Mouse (Mus musculus): ENCODE measurements at regions not wholly inside any gene's neighbourhood (a gene's known extent, or its start where the extent isn't known, plus 50 kb on each side); places are given as distances from the start of the nearest gene placed in this dataset.

- no peak for TF ChIP-seq CTCF (IDR thresholded peaks at IDR 0.05; ENCODE audit: low read depth, low read length)
- no peak for TF ChIP-seq POLR2A (IDR thresholded peaks at IDR 0.05; ENCODE audit: borderline replicate concordance, low read depth, low read length)
- Histone ChIP-seq H3K4me3 (ENCODE audit: insufficient read depth, low read length) (no peak overlapping the region), H3K4me1 (ENCODE audit: control insufficient read depth, insufficient read depth, low read length) (no peaks in the 10 kb centered on the region), H3K27ac (ENCODE audit: insufficient read depth, low read depth, low read length) (no peak overlapping the region)
Measured at GRCm38 (mm10) chr3:128039185-128039584, 143.1 kb upstream of the Fam241a start.

- H3K4me1 ChIP-seq (ENCODE audit: control insufficient read depth, insufficient read depth, low read length), result no peaks in the 10 kb centered on the region
- TF ChIP-seq POLR2A (IDR thresholded peaks at IDR 0.05; ENCODE audit: borderline replicate concordance, low read depth, low read length) (no peak), CTCF (IDR thresholded peaks at IDR 0.05; ENCODE audit: low read depth, low read length) (no peak)
- no peak overlapping the region for H3K27ac ChIP-seq (ENCODE audit: insufficient read depth, low read depth, low read length)
- no peak overlapping the region for H3K4me3 ChIP-seq (ENCODE audit: insufficient read depth, low read length)
Measured at GRCm38 (mm10) chr3:128036538-128036937, 140.4 kb upstream of the Fam241a start.

- Histone ChIP-seq H3K4me1 (ENCODE audit: control insufficient read depth, insufficient read depth, low read length) (no peaks in the 10 kb centered on the region), H3K27ac (ENCODE audit: insufficient read depth, low read depth, low read length) (no peak overlapping the region), H3K4me3 (ENCODE audit: insufficient read depth, low read length) (no peak overlapping the region)
- TF ChIP-seq CTCF (IDR thresholded peaks at IDR 0.05; ENCODE audit: low read depth, low read length) (no peak), POLR2A (IDR thresholded peaks at IDR 0.05; ENCODE audit: borderline replicate concordance, low read depth, low read length) (no peak)
Measured at GRCm38 (mm10) chr3:128030352-128030751, 134.2 kb upstream of the Fam241a start.

DNA sequence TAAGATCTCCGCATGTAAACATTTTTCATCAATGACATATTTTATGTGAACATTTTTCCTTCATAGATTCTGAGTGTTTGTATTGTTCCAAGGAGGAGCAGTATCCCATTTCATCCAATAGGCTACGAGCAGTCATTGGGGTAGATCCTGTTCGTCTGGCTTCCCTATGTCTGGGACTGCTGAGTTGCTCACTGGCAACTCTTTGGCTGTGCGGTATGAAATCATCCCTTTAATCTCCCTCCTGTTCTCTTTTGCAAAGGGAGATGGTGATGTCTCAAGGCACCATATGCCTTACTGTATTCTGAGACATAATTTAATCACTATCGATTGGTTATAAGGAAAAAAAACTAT is 133.4 kb upstream of the Fam241a start:
- Histone ChIP-seq H3K4me1 (ENCODE audit: control insufficient read depth, insufficient read depth, low read length) (no peaks in the 10 kb centered on the region), H3K27ac (ENCODE audit: insufficient read depth, low read depth, low read length) (no peak overlapping the region), H3K4me3 (ENCODE audit: insufficient read depth, low read length) (no peak overlapping the region)
- TF ChIP-seq POLR2A (IDR thresholded peaks at IDR 0.05; ENCODE audit: borderline replicate concordance, low read depth, low read length), result no peak
- TF ChIP-seq CTCF (IDR thresholded peaks at IDR 0.05; ENCODE audit: low read depth, low read length), result no peak

GRCm38 (mm10) chr3:128028856-128029564 is 132.9 kb upstream of the Fam241a start:
- no peak overlapping the region for H3K27ac ChIP-seq (ENCODE audit: insufficient read depth, low read depth, low read length)
- TF ChIP-seq POLR2A (IDR thresholded peaks at IDR 0.05; ENCODE audit: borderline replicate concordance, low read depth, low read length) (no peak), CTCF (IDR thresholded peaks at IDR 0.05; ENCODE audit: low read depth, low read length) (no peak)
- no peaks in the 10 kb centered on the region for H3K4me1 ChIP-seq (ENCODE audit: control insufficient read depth, insufficient read depth, low read length)
- no peak overlapping the region for H3K4me3 ChIP-seq (ENCODE audit: insufficient read depth, low read length)

DNA sequence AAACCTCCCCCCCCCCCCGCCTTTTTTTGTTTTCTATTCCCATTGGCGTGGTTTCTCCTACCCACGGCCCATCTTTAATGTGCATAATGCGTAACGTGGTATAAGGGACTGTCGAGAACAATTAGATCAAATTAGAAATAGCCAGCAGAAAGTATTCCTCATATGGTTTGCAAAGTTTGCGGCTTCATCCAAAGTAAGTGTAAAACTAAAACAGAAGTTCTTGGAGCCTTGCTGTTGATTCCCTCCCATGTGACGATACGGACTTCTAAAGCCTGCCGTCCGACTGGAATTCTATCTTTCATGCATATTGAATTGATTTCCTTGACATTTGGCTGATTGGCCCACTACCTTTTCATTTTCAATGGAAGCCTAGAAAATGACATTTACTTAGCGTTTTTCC is 128.7 kb upstream of the Fam241a start:
- TF ChIP-seq CTCF (IDR thresholded peaks at IDR 0.05; ENCODE audit: low read depth, low read length) (no peak), POLR2A (IDR thresholded peaks at IDR 0.05; ENCODE audit: borderline replicate concordance, low read depth, low read length) (no peak)
- Histone ChIP-seq H3K4me1 (ENCODE audit: control insufficient read depth, insufficient read depth, low read length) (no peaks in the 10 kb centered on the region), H3K27ac (ENCODE audit: insufficient read depth, low read depth, low read length) (no peak overlapping the region), H3K4me3 (ENCODE audit: insufficient read depth, low read length) (no peak overlapping the region)

DNA sequence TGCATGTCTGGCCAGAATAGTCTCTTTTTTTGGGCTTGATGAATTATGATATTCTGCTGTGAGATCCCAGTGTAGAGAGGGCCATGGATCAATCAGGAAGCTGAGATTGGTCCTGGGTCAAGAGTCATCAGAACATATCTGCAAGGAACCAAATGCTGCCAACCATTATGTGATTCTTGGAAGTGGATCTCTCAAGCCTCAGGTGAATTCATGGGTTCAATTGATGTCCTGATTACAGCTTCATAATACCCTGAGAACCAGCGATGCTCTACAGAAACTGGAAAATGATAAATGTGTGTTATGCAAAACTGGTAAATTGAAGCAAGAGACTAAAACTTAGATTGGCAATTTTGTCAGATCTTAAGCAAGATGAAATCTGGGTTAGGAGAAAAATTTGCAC is 118.8 kb upstream of the Fam241a start:
- TF ChIP-seq POLR2A (IDR thresholded peaks at IDR 0.05; ENCODE audit: borderline replicate concordance, low read depth, low read length) (no peak), CTCF (IDR thresholded peaks at IDR 0.05; ENCODE audit: low read depth, low read length) (no peak)
- Histone ChIP-seq H3K4me3 (ENCODE audit: insufficient read depth, low read length) (no peak overlapping the region), H3K27ac (ENCODE audit: insufficient read depth, low read depth, low read length) (no peak overlapping the region)

GRCm38 (mm10) chr3:128002905-128003641 is 106.9 kb upstream of the Fam241a start:
- TF ChIP-seq POLR2A (IDR thresholded peaks at IDR 0.05; ENCODE audit: borderline replicate concordance, low read depth, low read length) (no peak), CTCF (IDR thresholded peaks at IDR 0.05; ENCODE audit: low read depth, low read length) (no peak)
- H3K27ac ChIP-seq (ENCODE audit: insufficient read depth, low read depth, low read length), result no peak overlapping the region
- no peaks in the 10 kb centered on the region for H3K4me1 ChIP-seq (ENCODE audit: control insufficient read depth, insufficient read depth, low read length)
- no peak overlapping the region for H3K4me3 ChIP-seq (ENCODE audit: insufficient read depth, low read length)

More for the DNA sequence above, 118.8 kb upstream of the Fam241a start:
- no peaks in the 10 kb centered on the region for H3K4me1 ChIP-seq (ENCODE audit: control insufficient read depth, insufficient read depth, low read length)

- Histone ChIP-seq H3K4me1 (ENCODE audit: control insufficient read depth, insufficient read depth, low read length) (no peaks in the 10 kb centered on the region), H3K27ac (ENCODE audit: insufficient read depth, low read depth, low read length) (no peak overlapping the region), H3K4me3 (ENCODE audit: insufficient read depth, low read length) (no peak overlapping the region)
- TF ChIP-seq CTCF (IDR thresholded peaks at IDR 0.05; ENCODE audit: low read depth, low read length), result no peak
- no peak for TF ChIP-seq POLR2A (IDR thresholded peaks at IDR 0.05; ENCODE audit: borderline replicate concordance, low read depth, low read length)
Measured at GRCm38 (mm10) chr3:128001924-128002501, 105.9 kb upstream of the Fam241a start.

GRCm38 (mm10) chr3:127995678-127996077 is 99.6 kb upstream of the Fam241a start:
- H3K4me3 ChIP-seq (ENCODE audit: insufficient read depth, low read length), result no peak overlapping the region
- TF ChIP-seq POLR2A (IDR thresholded peaks at IDR 0.05; ENCODE audit: borderline replicate concordance, low read depth, low read length) (no peak), CTCF (IDR thresholded peaks at IDR 0.05; ENCODE audit: low read depth, low read length) (no peak)
- H3K4me1 ChIP-seq (ENCODE audit: control insufficient read depth, insufficient read depth, low read length), result no peaks in the 10 kb centered on the region
- H3K27ac ChIP-seq (ENCODE audit: insufficient read depth, low read depth, low read length), result no peak overlapping the region
